Mouse (Mus musculus) neural tube, embryonic 13.5 days (tissue): ENCODE results near the gene Smcr8. TPM values are rescaled to one million over a fixed set of nuclear protein-coding genes. Genes with fewer than 3 reads are reported as not detected.

Source experiments
- ATAC-seq: fragments of 200-750 bp; cut with Nextera tagmentation; 2 replicates; pipeline ENCODE4 v1.8.0; 2017; ENCODE audit warnings: low read depth, mild to moderate bottlenecking, moderate TSS enrichment, moderate library complexity
- H3K27ac ChIP-seq: fragments of 300-500 bp; sonication (generic); replicated peaks from 2 replicates; pipeline ENCODE4 v1.5.1; 2015; ENCODE audit warnings: moderate library complexity, mild to moderate bottlenecking, inconsistent platforms
- H3K27me3 ChIP-seq: fragments of 300-500 bp; sonication (generic); 2 replicates; pipeline ENCODE4 v1.6.1; 2015; ENCODE audit warnings: mild to moderate bottlenecking, inconsistent platforms
- H3K36me3 ChIP-seq: fragments of 300-500 bp; sonication (generic); 2 replicates; pipeline ENCODE4 v1.6.1; 2015; ENCODE audit warnings: mild to moderate bottlenecking, inconsistent platforms
- H3K4me1 ChIP-seq: fragments of 300-500 bp; sonication (generic); replicated peaks from 2 replicates; pipeline ENCODE4 v1.6.1; 2015; ENCODE audit warnings: inconsistent platforms
- H3K4me2 ChIP-seq: fragments of 300-500 bp; sonication (generic); 2 replicates; pipeline ENCODE4 v1.6.1; 2015; ENCODE audit warnings: inconsistent platforms, mild to moderate bottlenecking, moderate library complexity
- H3K4me3 ChIP-seq: fragments of 300-500 bp; sonication (generic); 2 replicates; pipeline ENCODE4 v1.5.1; 2015; ENCODE audit warnings: mild to moderate bottlenecking, inconsistent platforms
- H3K9ac ChIP-seq: fragments of 300-500 bp; sonication (generic); 2 replicates; pipeline ENCODE4 v1.6.1; 2015; ENCODE audit warnings: moderate library complexity, mild to moderate bottlenecking, inconsistent platforms
- H3K9me3 ChIP-seq: fragments of 300-500 bp; sonication (generic); 2 replicates; pipeline ENCODE4 v1.6.1; 2016; ENCODE audit warnings: inconsistent platforms
- WGBS: fragments of 180-500 bp; shearing (Covaris S2); methylation state at CpG from one replicate; pipeline ENCODE4 v1.1.7; 2015; 5-methylcytosine and 5-hydroxymethylcytosine counted together
- polyA plus RNA-seq: library from polyadenylated mRNA; unstranded; fragments of >200 nt; fragmentation: Nextera tagmentation; extraction: Ambion mirVana; gene quantifications from 2 replicates; pipeline ENCODE4 v1.2.1, GENCODE M21; 2015

Smcr8 gene
- polyA plus RNA-seq, 1 experiment from 2014 or later: 6.1 TPM

GRCm38 (mm10) chr11:60766969-60767368, 10.4 kb upstream of the Smcr8 start:
- 85% methylated on average over 4 of the region's 4 CpGs for WGBS
- Histone ChIP-seq H3K9me3 (no peaks in the 10 kb centered on the region), H3K4me1 (no peaks in the 10 kb centered on the region), H3K27me3 (no peaks in the 10 kb centered on the region), H3K4me2 (no peak overlapping the region), H3K27ac (no peak overlapping the region), H3K36me3 (peaks cover 2% of the 10 kb centered on the region; the same call in 1 of the 2 replicates), H3K9ac (no peak overlapping the region), H3K4me3 (no peak overlapping the region)
- ATAC-seq: no peak

- peaks cover 7% of the 10 kb centered on the region; the same call in 1 of the 2 replicates for H3K4me1 ChIP-seq
- no peak for ATAC-seq
- no peak overlapping the region for H3K4me3 ChIP-seq
- 93% methylated on average over 2 of the region's 2 CpGs for WGBS
- no peak overlapping the region for H3K9ac ChIP-seq
- H3K36me3 ChIP-seq: no peaks in the 10 kb centered on the region
- H3K9me3 ChIP-seq: no peaks in the 10 kb centered on the region
- no peaks in the 10 kb centered on the region for H3K27me3 ChIP-seq
- no peak overlapping the region for H3K4me2 ChIP-seq
- no peak overlapping the region for H3K27ac ChIP-seq
These were observed 8.0 kb upstream of the Smcr8 start for GRCm38 (mm10) chr11:60769322-60769721.

DNA sequence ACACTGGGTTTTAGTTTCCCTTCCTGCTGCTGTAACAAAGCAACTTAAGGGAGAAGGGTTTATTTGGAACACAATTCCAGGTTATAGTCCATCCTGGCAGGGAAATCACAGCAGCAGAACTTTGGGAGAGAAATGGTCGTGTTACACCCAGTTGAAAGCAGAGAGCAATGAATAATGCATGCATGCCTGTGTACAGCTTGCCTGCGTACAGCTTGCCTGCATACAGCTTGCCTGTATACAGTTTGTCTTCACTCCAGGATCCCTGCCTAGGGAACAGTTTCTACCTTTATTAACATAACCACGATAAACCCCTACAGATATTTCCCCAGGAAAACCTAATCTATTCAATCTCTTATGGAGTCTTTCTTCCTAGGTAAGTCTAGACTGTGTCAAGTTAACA, 6.5 kb upstream of the Smcr8 start:
- H3K4me3 ChIP-seq: no peak overlapping the region
- H3K36me3 ChIP-seq: no peaks in the 10 kb centered on the region
- 77% methylated on average over 3 of the region's 3 CpGs for WGBS
- H3K4me2 ChIP-seq: no peak overlapping the region
- H3K27ac ChIP-seq: no peak overlapping the region
- H3K4me1 ChIP-seq: peaks cover 21% of the 10 kb centered on the region
- H3K9ac ChIP-seq: no peak overlapping the region
- H3K9me3 ChIP-seq: no peaks in the 10 kb centered on the region
- ATAC-seq: no peak
- no peaks in the 10 kb centered on the region for H3K27me3 ChIP-seq

DNA sequence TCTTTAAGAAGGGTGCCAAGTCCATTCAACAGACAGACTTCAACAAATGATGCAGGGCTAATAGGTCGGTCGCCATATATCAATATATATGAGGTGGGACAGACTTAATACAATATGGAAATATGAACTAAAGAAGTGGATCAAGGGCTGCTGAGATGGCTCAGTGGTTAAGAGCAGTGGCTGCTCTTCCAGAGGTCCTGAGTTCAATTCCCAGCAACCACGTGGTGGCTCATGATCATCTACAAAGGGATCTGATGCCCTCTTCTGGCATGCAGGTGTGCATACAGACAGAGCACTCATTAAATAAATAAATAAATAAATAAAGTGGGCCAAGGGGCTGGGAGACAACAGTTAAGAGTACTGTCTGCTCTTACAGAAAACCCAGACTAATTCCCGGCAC, 5.2 kb upstream of the Smcr8 start:
- Histone ChIP-seq H3K4me3 (no peak overlapping the region), H3K9ac (no peak overlapping the region), H3K27me3 (no peaks in the 10 kb centered on the region), H3K36me3 (no peaks in the 10 kb centered on the region), H3K4me2 (no peak overlapping the region), H3K4me1 (peaks cover 30% of the 10 kb centered on the region), H3K9me3 (no peaks in the 10 kb centered on the region), H3K27ac (no peak overlapping the region)
- ATAC-seq: no peak
- 77% methylated on average over 4 of the region's 4 CpGs for WGBS

DNA sequence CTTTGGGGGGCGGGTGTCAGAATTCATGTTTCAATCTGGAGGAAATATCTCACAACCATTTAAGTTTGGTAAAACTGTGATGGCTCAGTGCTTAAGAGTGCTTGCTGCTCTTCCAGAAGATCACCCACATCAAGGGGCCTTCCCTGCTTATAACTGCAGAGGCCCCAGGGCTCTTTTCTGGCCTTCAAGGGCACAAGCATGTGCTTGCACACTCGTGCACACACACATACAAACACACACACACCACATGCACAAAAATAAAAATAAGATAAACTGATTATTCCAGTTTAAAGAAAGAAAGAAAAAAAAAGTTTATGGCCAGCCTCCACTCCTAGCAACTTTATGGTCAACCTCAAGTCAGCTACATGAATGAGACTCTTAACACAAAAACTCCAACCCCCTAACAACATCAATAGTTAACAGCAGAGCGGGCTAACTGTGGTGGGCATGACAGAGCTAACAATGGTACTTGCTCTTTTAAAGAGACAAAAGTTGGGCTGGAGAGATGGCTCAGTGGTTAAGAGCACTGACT, 3.1 kb upstream of the Smcr8 start:
- Histone ChIP-seq H3K4me3 (no peak overlapping the region), H3K4me1 (peaks cover 45% of the 10 kb centered on the region), H3K9me3 (no peaks in the 10 kb centered on the region), H3K27me3 (no peaks in the 10 kb centered on the region), H3K27ac (no peak overlapping the region), H3K4me2 (no peak overlapping the region), H3K36me3 (peaks cover 4% of the 10 kb centered on the region), H3K9ac (no peak overlapping the region)
- no peak for ATAC-seq
- 82% methylated on average over 3 of the region's 3 CpGs for WGBS

- H3K4me1 ChIP-seq: peaks cover 52% of the 10 kb centered on the region
- no peaks in the 10 kb centered on the region for H3K27me3 ChIP-seq
- no peak overlapping the region for H3K9ac ChIP-seq
- 90% methylated on average over 1 of the region's 1 CpGs for WGBS
- no peaks in the 10 kb centered on the region for H3K9me3 ChIP-seq
- peak overlapping the region; percentile 92; the same call in 1 of the 2 replicates for H3K4me2 ChIP-seq
- ATAC-seq: no peak
- no peak overlapping the region for H3K27ac ChIP-seq
- H3K4me3 ChIP-seq: no peak overlapping the region
- H3K36me3 ChIP-seq: peaks cover 10% of the 10 kb centered on the region
These were observed 2.5 kb upstream of the Smcr8 start for GRCm38 (mm10) chr11:60774841-60775240.

GRCm38 (mm10) chr11:60775578-60775977, 1.7 kb upstream of the Smcr8 start:
- Histone ChIP-seq H3K36me3 (peaks cover 18% of the 10 kb centered on the region), H3K4me3 (peak overlapping the region; percentile 87), H3K4me1 (peaks cover 59% of the 10 kb centered on the region), H3K9ac (peak overlapping the region; percentile 82), H3K4me2 (peak overlapping the region; percentile 92), H3K9me3 (no peaks in the 10 kb centered on the region), H3K27ac (no peak overlapping the region), H3K27me3 (no peaks in the 10 kb centered on the region)
- WGBS: 57% methylated on average over 6 of the region's 6 CpGs
- ATAC-seq: no peak

DNA sequence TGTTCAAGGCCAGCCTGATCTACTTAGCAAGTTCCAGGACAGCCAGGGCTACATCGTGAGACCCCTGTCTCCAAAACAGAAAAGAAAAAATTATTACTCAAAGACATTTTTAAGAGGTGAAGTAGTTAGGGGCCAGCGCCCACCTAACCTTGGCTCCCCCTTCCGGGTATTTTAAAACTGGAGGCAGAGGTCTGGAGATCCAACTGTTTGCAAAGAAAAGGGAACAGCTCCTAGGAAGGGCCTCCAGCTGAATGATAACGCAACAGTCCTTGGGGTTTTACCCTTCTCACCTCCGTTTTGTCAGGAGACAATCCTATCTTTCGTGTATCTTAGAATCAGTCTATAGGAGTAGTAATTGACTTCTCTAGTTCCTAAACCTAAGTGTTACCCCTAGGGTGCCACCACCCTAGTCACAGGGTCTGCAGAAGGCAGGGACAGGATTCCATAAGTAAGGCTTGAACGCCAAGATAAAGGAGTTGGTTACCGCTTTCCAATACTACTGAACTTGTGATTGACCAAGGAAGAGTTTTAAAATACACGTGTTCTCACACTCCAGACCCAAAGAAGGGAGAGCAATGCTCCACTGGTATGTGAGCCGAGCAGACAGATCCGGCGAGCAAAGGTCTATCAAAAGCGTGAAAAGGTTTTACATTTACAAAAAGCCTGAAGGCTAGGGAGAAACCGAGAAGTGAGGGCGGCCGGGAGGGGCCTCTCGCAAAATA, 1.1 kb upstream of the Smcr8 start:
- Histone ChIP-seq H3K27ac (peak overlapping the region; percentile 75), H3K27me3 (no peaks in the 10 kb centered on the region), H3K9me3 (no peaks in the 10 kb centered on the region), H3K36me3 (peaks cover 22% of the 10 kb centered on the region), H3K9ac (peak overlapping the region; percentile 82), H3K4me3 (peak overlapping the region; percentile 87), H3K4me2 (peak overlapping the region; percentile 92), H3K4me1 (peaks cover 66% of the 10 kb centered on the region)
- ATAC-seq: 0 out of 2 replicates have a peak, but pooled peaks have one; percentile 1
- 7% methylated on average over 17 of the region's 17 CpGs for WGBS

GRCm38 (mm10) chr11:60777801-60778370, 562 bp downstream of the Smcr8 start:
- ATAC-seq: no peak

GRCm38 (mm10) chr11:60779673-60780189, 2.4 kb downstream of the Smcr8 start:
- Histone ChIP-seq H3K4me3 (peak overlapping the region; percentile 26), H3K36me3 (peaks cover 46% of the 10 kb centered on the region), H3K4me2 (peak overlapping the region; percentile 82), H3K9me3 (no peaks in the 10 kb centered on the region), H3K4me1 (peaks cover 77% of the 10 kb centered on the region), H3K9ac (peak overlapping the region; percentile 61), H3K27ac (no peak overlapping the region), H3K27me3 (no peaks in the 10 kb centered on the region)
- 87% methylated on average over 10 of the region's 10 CpGs for WGBS
- ATAC-seq: no peak

More at GRCm38 (mm10) chr11:60777801-60778370, 562 bp downstream of the Smcr8 start:
- Histone ChIP-seq H3K4me2 (peak overlapping the region; percentile 82), H3K27ac (peak overlapping the region; percentile 75), H3K4me1 (peaks cover 82% of the 10 kb centered on the region), H3K27me3 (no peaks in the 10 kb centered on the region), H3K9ac (peak overlapping the region; percentile 82), H3K4me3 (peak overlapping the region; percentile 87), H3K9me3 (no peaks in the 10 kb centered on the region), H3K36me3 (peaks cover 31% of the 10 kb centered on the region)
- WGBS: 27% methylated on average over 16 of the region's 16 CpGs

- Histone ChIP-seq H3K27me3 (no peaks in the 10 kb centered on the region), H3K4me3 (no peak overlapping the region), H3K36me3 (peaks cover 84% of the 10 kb centered on the region), H3K27ac (no peak overlapping the region), H3K4me2 (no peak overlapping the region), H3K9ac (no peak overlapping the region), H3K9me3 (no peaks in the 10 kb centered on the region), H3K4me1 (peaks cover 49% of the 10 kb centered on the region)
- no peak for ATAC-seq
- WGBS: 92% methylated on average over 8 of the region's 8 CpGs
These were observed 7.0 kb downstream of the Smcr8 start for GRCm38 (mm10) chr11:60784179-60784922.

GRCm38 (mm10) chr11:60787595-60787994, 10.3 kb downstream of the Smcr8 start:
- H3K4me3 ChIP-seq: no peak overlapping the region
- H3K27me3 ChIP-seq: no peaks in the 10 kb centered on the region
- WGBS: 30% methylated on average over 1 of the region's 1 CpGs
- H3K9ac ChIP-seq: no peak overlapping the region
- ATAC-seq: no peak
- H3K27ac ChIP-seq: no peak overlapping the region
- H3K4me2 ChIP-seq: no peak overlapping the region
- peaks cover 73% of the 10 kb centered on the region for H3K36me3 ChIP-seq
- peaks cover 17% of the 10 kb centered on the region for H3K4me1 ChIP-seq
- H3K9me3 ChIP-seq: no peaks in the 10 kb centered on the region
